Mouse (Mus musculus): ENCODE data around the gene Fam217b. TPM values are rescaled to one million over a fixed set of nuclear protein-coding genes. Genes with fewer than 3 reads are reported as not detected.

The Fam217b gene
- 10.2 and 16.0 TPM in 2 replicates for total RNA-seq (2015)
- total RNA-seq (2017) = 5.9 and 8.6 TPM in 2 replicates

GRCm38 (mm10) chr2:178414261-178415149, at the start of gene Fam217b, which contains the start of gene Ppp1r3d:
TSS of gene Fam217b (plus strand) at chr2:178414524.
TSS of gene Ppp1r3d (minus strand) at chr2:178414472.
- peak; percentile 60 for ATAC-seq (ENCODE audit: poor library complexity, severe bottlenecking)

GRCm38 (mm10) chr2:178407053-178407815, 7.1 kb upstream of the Fam217b start, which contains the start of gene Sycp2:
TSS of gene Sycp2 (minus strand) at chr2:178407685.
- peak; percentile 25 for ATAC-seq (ENCODE audit: poor library complexity, severe bottlenecking)

DNA sequence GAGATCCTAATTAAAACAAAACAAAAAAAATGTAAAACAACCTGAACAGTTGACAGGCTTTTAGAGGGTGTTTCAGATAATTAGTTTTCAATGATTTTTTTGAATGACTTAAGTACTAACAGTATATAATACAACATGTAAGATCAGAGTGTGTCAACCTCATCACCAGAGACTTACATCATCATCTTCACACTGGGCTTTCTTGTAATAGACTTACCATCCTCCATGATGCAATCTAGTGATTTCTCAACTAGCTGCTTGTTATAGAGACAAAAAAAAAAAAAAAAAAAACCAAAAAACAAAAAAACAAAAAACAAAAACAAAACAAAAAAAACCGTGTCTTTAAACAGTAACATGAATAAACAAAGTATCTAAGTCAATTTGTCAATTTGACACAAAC, 5.3 kb upstream of the Fam217b start:
- peak; percentile 67 for ATAC-seq (ENCODE audit: poor library complexity, severe bottlenecking)

- no peak for ATAC-seq (ENCODE audit: poor library complexity, severe bottlenecking)
These were observed 4.0 kb upstream of the Fam217b start for GRCm38 (mm10) chr2:178410286-178410685.

DNA sequence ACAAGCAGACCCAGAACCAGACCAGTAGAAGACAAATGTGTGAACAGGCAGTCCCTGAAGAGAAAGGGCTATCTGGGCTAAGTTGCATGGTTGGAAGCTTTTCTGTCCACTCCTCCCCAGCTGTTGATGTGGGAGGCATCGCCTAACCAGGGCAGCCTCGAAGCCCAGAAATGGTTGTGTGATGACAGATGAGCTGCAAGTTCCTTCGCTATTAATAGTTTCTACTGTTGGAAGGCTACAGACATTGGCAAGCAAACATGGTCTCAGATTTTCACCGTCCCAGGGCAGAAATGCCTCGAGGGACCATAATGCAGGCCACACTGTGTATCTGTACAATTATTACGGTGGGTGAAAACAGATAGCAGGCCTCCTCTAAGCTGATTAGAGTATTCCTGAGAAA, 1.7 kb upstream of the Fam217b start:
- ATAC-seq (ENCODE audit: poor library complexity, severe bottlenecking) = no peak

DNA sequence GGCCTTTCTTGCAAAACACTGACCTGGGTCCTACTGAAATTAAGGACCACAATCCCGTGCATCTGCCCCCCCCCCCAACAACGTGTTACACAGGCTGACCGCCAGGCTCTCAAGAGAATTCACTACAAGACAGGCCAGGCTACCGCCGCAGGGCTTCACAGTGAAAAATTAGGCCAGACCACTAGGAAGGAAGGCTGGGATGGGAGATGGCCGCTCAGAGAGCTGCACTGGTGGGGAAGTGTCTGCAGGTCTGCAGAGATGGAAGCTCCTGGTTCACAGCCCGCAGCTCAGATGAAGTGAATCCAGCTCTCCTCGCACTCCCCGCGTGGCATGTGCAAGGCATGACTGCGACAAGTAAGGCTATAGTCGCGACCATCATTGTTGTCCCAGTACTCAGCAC, 1.2 kb upstream of the Fam217b start:
- ATAC-seq (ENCODE audit: poor library complexity, severe bottlenecking) = no peak

GRCm38 (mm10) chr2:178413481-178414260, 653 bp upstream of the Fam217b start:
- no peak for ATAC-seq (ENCODE audit: poor library complexity, severe bottlenecking)

- no peak for ATAC-seq (ENCODE audit: poor library complexity, severe bottlenecking)
These were observed 775 bp downstream of the Fam217b start for GRCm38 (mm10) chr2:178415150-178415448.

GRCm38 (mm10) chr2:178416427-178416826, 2.1 kb downstream of the Fam217b start:
- ATAC-seq (ENCODE audit: poor library complexity, severe bottlenecking) = peak; percentile 62

GRCm38 (mm10) chr2:178416970-178417369, 2.6 kb downstream of the Fam217b start:
- peak; percentile 42 for ATAC-seq (ENCODE audit: poor library complexity, severe bottlenecking)

DNA sequence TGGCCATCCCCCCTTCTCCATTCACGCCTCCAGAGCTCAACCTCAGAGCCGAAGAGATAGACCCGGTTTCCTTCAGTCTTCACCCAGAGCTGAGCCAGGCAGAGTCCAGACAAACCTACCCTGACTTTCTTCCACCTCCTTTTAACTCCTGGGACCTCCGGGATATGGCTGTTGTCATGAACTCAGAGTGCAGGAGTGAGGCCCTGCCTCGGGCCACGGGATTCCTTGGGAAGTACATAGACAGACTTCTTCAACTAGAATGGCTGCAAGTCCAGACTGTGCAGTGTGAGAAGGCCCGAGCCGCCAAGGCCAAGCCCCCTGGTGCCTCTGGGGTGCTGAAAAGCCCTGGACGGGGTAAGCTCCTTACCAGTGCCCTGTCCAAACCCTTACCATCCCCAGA, 6.3 kb downstream of the Fam217b start:
- ATAC-seq (ENCODE audit: poor library complexity, severe bottlenecking) = no peak

DNA sequence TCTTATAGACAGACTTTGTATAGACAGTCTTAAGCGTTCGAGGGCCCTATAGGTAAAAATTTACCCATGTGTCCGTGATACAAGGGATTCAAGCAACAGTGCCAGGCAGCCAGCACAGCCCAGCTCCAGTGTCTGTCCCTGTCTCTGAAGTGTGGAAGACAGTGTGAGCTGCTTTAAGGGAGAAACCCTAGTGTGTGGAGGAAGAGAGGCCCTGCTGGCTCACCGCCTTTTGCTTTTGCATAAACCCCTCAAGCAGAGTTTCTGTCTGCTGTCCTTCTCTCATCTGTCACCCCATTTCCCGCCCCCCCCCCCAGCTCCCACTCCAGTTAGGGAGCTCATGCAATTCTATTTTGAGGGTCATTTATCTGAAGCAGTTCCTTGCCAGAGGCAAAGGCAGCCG, 7.3 kb downstream of the Fam217b start:
- ATAC-seq (ENCODE audit: poor library complexity, severe bottlenecking) = no peak

GRCm38 (mm10) chr2:178422186-178422585, 7.9 kb downstream of the Fam217b start:
- no peak for ATAC-seq (ENCODE audit: poor library complexity, severe bottlenecking)

- no peak for ATAC-seq (ENCODE audit: poor library complexity, severe bottlenecking)
These were observed 8.9 kb downstream of the Fam217b start for GRCm38 (mm10) chr2:178423223-178423622.

DNA sequence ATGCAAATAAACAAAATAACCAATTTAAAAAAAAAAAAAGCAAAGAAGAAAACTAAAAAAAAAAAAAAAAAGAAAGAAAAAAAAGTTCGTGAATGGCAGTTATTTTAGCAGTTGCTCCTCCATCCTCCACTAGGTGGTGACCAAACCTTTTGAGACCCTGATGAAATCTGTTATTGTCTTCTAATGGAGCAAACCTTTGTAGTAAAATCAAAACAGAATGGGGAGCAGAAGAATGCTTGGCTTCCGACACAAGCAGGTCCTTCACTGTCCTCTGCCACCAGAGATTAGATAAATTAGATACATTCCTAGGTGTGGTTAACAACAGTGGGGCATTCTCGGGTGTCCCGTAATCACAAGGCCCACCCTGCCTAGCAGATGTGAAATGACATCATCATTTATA, 11.9 kb downstream of the Fam217b start:
- peak; percentile 66 for ATAC-seq (ENCODE audit: poor library complexity, severe bottlenecking)

GRCm38 (mm10) chr2:178427181-178427580, 12.9 kb downstream of the Fam217b start:
- no peak for ATAC-seq (ENCODE audit: poor library complexity, severe bottlenecking)

DNA sequence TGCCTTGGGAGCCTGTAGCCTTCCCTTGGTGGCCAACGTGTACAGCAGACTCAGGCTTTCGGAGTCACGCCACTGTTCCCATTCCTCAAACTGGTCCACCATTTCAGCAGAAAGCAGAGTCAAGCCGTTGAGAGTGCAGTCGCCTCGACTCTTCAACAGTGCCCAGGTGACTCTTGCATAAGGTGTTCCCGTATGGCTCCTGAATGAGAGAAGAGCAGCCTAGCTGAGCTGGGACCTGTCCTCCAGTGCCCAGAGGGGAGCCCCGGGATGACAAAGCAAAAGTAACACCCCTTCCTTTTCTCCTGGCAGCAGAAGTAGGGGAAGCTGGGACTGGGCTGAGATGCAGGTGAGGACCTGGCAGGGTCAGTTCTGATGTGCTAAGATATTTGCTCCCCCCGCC, 13.9 kb downstream of the Fam217b start:
- ATAC-seq (ENCODE audit: poor library complexity, severe bottlenecking) = no peak

DNA sequence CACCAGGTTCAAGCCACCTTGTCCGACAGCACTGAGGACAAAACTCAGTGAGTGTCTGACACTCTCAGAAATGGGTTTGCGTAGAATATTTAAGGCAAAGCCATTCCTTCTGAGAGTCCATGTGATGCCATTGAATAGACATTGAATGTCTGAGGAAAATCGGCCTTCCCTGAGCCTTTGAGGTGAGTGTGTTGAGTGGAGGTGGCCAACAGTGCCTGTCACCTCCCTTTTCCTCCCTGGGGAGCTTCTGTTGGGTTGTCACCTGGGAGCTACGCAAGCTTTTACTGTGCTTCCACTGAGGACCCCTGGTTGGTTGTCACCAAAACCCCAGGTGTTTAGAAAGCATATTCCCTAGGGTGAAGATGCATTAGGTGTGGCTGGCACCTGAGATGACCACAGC, 14.4 kb downstream of the Fam217b start:
- ATAC-seq (ENCODE audit: poor library complexity, severe bottlenecking) = no peak

- ATAC-seq (ENCODE audit: poor library complexity, severe bottlenecking) = no peak
These were observed 15.1 kb downstream of the Fam217b start for GRCm38 (mm10) chr2:178429426-178429825.

GRCm38 (mm10) chr2:178430231-178430630, 15.9 kb downstream of the Fam217b start, which contains the start of gene Cdh26:
TSS of gene Cdh26 (plus strand) at chr2:178430531.
- ATAC-seq (ENCODE audit: poor library complexity, severe bottlenecking) = no peak

- ATAC-seq (ENCODE audit: poor library complexity, severe bottlenecking) = no peak
These were observed 19.2 kb downstream of the Fam217b start for GRCm38 (mm10) chr2:178433495-178433894.

Data from megakaryocyte, adult 5-6 weeks (primary cell).